Mouse (Mus musculus): ENCODE measurements at regions not wholly inside any gene's neighbourhood (a gene's known extent, or its start where the extent isn't known, plus 50 kb on each side); places are given as distances from the start of the nearest gene placed in this dataset.

DNA sequence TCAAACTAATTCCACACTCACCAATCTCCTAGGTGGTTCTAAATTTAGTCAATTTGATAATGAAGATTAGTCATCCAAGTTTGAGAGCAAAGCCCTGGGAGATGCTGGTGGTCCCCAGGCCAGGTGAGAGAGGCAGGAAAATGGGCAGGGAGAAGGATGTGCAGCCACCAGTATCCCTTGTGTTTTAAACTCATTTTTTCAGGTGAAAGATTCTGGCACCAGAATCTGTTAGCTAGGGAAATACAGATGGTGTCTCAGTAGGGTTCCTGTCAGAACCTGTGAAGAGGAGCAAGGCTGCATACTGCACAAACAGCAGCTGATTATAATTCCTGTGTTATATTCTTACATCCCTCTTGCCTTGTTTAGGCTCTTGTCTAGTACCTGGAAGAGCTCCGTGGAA lies 527.5 kb upstream of the Lrrc6 start:
- no peak for TF ChIP-seq CTCF (IDR thresholded peaks at IDR 0.05; ENCODE audit: low read depth)
- no peak for TF ChIP-seq EP300 (IDR thresholded peaks at IDR 0.05; ENCODE audit: low read depth)
